Mouse (Mus musculus): Measurements from ENCODE around the gene Srcap. TPM values are rescaled to one million over a fixed set of nuclear protein-coding genes. Genes with fewer than 3 reads are reported as not detected.

Srcap gene
- polyA plus RNA-seq, 1 experiment from 2014 or later = 12.6 TPM

DNA sequence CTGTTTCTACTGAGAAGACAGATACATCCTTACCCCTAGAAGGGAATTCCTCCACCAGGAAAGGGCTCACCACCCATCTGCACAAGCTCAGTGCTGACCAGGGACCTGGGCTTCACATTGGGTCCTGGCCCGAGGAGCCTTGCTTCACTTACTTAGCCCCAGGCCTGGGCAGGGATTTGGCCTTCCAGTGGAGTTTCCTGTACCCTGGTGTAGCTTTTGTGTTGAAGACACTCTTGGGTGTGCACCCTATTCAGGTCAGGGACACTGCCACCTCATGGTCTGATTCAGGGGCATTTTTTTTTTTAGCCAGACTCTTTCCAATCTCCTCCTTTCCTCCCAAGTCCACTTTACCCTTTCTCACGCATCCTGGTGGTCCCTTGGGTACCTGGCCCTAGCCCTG lies 91.1 kb downstream of the Srcap start:
- WGBS (ENCODE audit: insufficient replicate concordance) = 73% methylated on average over 2 of the region's 2 CpGs
- Histone ChIP-seq H3K4me3 (replicated peaks) (no peak overlapping the region), H3K4me1 (replicated peaks) (peaks cover 8% of the 10 kb centered on the region), H3K9me3 (replicated peaks) (no peaks in the 10 kb centered on the region), H3K4me2 (no peak overlapping the region), H3K36me3 (peaks cover 68% of the 10 kb centered on the region), H3K27ac (no peak overlapping the region), H3K9ac (no peak overlapping the region), H3K27me3 (no peaks in the 10 kb centered on the region)
- DNase-seq (no peak), ATAC-seq (ENCODE audit: low read depth) (no peak)

DNA sequence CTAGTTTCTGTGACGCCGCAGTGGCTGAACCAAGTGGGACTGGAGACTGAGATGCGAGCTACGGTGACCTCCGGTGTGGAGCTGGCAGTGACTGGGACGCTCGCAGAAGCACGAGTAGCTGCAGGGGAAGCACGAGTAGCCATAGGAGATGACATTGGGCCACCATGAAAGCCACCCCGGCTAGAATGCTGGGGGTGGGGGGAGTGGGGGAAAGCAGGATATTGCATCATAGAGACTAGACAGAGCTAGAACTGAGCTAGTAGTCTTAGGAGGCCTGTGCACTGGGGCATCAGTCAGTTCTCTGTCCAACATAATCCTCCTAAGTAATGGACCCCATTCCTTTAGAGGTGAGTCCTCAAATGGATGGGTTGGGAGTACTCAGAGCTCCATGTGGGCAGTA lies 92.5 kb downstream of the Srcap start:
- Histone ChIP-seq H3K36me3 (peaks cover 65% of the 10 kb centered on the region), H3K9me3 (replicated peaks) (no peaks in the 10 kb centered on the region), H3K4me3 (replicated peaks) (no peak overlapping the region), H3K4me2 (no peak overlapping the region), H3K27ac (no peak overlapping the region), H3K9ac (no peak overlapping the region), H3K27me3 (no peaks in the 10 kb centered on the region), H3K4me1 (replicated peaks) (peaks cover 8% of the 10 kb centered on the region)
- ATAC-seq (ENCODE audit: low read depth) = no peak
- WGBS (ENCODE audit: insufficient replicate concordance) = 76% methylated on average over 10 of the region's 10 CpGs
- no peak for DNase-seq

DNA sequence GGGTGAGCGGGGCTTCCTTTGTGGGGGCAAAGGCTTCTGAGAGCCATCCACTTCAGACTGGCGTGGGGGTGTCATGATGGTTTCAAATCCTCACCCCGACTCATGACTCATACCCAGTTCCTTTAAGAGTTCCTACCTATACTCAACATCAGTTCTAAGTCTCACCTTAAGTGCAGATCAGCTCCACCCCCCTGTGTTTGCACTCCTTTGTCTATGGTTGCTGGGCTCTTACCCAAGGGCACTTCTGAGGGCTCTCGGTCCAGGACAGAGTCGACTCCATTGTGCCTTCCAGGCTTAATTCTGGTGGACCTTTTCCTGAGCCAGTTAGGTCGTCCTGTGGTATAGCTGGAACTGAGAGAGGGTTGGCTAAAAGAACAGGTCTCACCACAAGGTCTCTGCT lies 95.4 kb downstream of the Srcap start:
- Histone ChIP-seq H3K27me3 (no peaks in the 10 kb centered on the region), H3K36me3 (peaks cover 62% of the 10 kb centered on the region), H3K4me2 (no peak overlapping the region), H3K4me3 (replicated peaks) (no peak overlapping the region), H3K9me3 (replicated peaks) (no peaks in the 10 kb centered on the region), H3K4me1 (replicated peaks) (peaks cover 8% of the 10 kb centered on the region), H3K9ac (no peak overlapping the region), H3K27ac (no peak overlapping the region)
- WGBS (ENCODE audit: insufficient replicate concordance) = 70% methylated on average over 6 of the region's 6 CpGs
- DNase-seq = no peak
- no peak for ATAC-seq (ENCODE audit: low read depth)

Small RNA genes within 50 kb of the gene (microRNA-seq; reads per million reads assigned to microRNA genes)
- gene Gm47278 (not detected), gene Mir7060 (not detected)

Other genes with a start within 250 kb of the Srcap start
- gene Sephs2, start 237.9 kb upstream of the Srcap start, polyA plus RNA-seq (2015; fragmentation: Nextera tagmentation; extraction: Ambion mirVana) = 138 and 169 TPM in 2 replicates
- gene Itgal, start 215.7 kb upstream of the Srcap start, polyA plus RNA-seq (2015; fragmentation: Nextera tagmentation; extraction: Ambion mirVana) = 4.1 and 5.2 TPM in 2 replicates
- 3.1 and 3.5 TPM in 2 replicates for gene Zfp768, start 166.4 kb upstream of the Srcap start, polyA plus RNA-seq (2015; fragmentation: Nextera tagmentation; extraction: Ambion mirVana)
- gene Zfp747, start 135.9 kb upstream of the Srcap start, polyA plus RNA-seq (2015; fragmentation: Nextera tagmentation; extraction: Ambion mirVana) = 1.7 and 2.1 TPM in 2 replicates
- gene 9130019O22Rik, start 124.8 kb upstream of the Srcap start, polyA plus RNA-seq (2015; fragmentation: Nextera tagmentation; extraction: Ambion mirVana) = 1.3 and 1.4 TPM in 2 replicates
- gene E430018J23Rik, start 118.4 kb upstream of the Srcap start, polyA plus RNA-seq (2015; fragmentation: Nextera tagmentation; extraction: Ambion mirVana) = 1.3 and 1.4 TPM in 2 replicates
- gene Zfp764, start 105.2 kb upstream of the Srcap start, polyA plus RNA-seq (2015; fragmentation: Nextera tagmentation; extraction: Ambion mirVana) = 1.1 and 1.8 TPM in 2 replicates
- 9.1 and 10.4 TPM in 2 replicates for gene Zfp688, start 89.9 kb upstream of the Srcap start, polyA plus RNA-seq (2015; fragmentation: Nextera tagmentation; extraction: Ambion mirVana)
- gene Zfp689, start 62.8 kb upstream of the Srcap start, polyA plus RNA-seq (2015; fragmentation: Nextera tagmentation; extraction: Ambion mirVana) = 2.2 and 2.4 TPM in 2 replicates
- gene Prr14, start 52.4 kb upstream of the Srcap start, polyA plus RNA-seq (2015; fragmentation: Nextera tagmentation; extraction: Ambion mirVana) = 19.4 and 24.0 TPM in 2 replicates
- 3.6 and 3.7 TPM in 2 replicates for gene Fbrs, start 32.8 kb upstream of the Srcap start, polyA plus RNA-seq (2015; fragmentation: Nextera tagmentation; extraction: Ambion mirVana)
- gene Gm42715, start 7.6 kb downstream of the Srcap start, polyA plus RNA-seq (2015; fragmentation: Nextera tagmentation; extraction: Ambion mirVana) = 6.1 TPM in 2 replicates
- 3.3 and 4.0 TPM in 2 replicates for gene Tmem265, start 49.4 kb downstream of the Srcap start, polyA plus RNA-seq (2015; fragmentation: Nextera tagmentation; extraction: Ambion mirVana)
- 19.3 and 20.2 TPM in 2 replicates for gene Phkg2, start 61.4 kb downstream of the Srcap start, polyA plus RNA-seq (2015; fragmentation: Nextera tagmentation; extraction: Ambion mirVana)
- 7.3 TPM in 2 replicates for gene Ccdc189, start 76.6 kb downstream of the Srcap start, polyA plus RNA-seq (2015; fragmentation: Nextera tagmentation; extraction: Ambion mirVana)
- gene Rnf40, start 76.8 kb downstream of the Srcap start, polyA plus RNA-seq (2015; fragmentation: Nextera tagmentation; extraction: Ambion mirVana) = 18.8 and 25.3 TPM in 2 replicates
- gene Zfp629, start 103.8 kb downstream of the Srcap start, polyA plus RNA-seq (2015; fragmentation: Nextera tagmentation; extraction: Ambion mirVana) = 1.6 and 1.8 TPM in 2 replicates
- 26.9 and 28.9 TPM in 2 replicates for gene Bcl7c, start 196.9 kb downstream of the Srcap start, polyA plus RNA-seq (2015; fragmentation: Nextera tagmentation; extraction: Ambion mirVana)
- gene Ctf1, start 200.8 kb downstream of the Srcap start, polyA plus RNA-seq (2015; fragmentation: Nextera tagmentation; extraction: Ambion mirVana) = 1.8 and 2.2 TPM in 2 replicates
- gene Ctf2, start 220.2 kb downstream of the Srcap start, polyA plus RNA-seq (2015; fragmentation: Nextera tagmentation; extraction: Ambion mirVana) = 0.07 and 0.16 TPM in 2 replicates
- gene Fbxl19, start 232.6 kb downstream of the Srcap start, polyA plus RNA-seq (2015; fragmentation: Nextera tagmentation; extraction: Ambion mirVana) = 3.1 and 3.3 TPM in 2 replicates